Mouse (Mus musculus): ENCODE data around the gene Nfu1. TPM values are rescaled to one million over a fixed set of nuclear protein-coding genes. Genes with fewer than 3 reads are reported as not detected.

Nfu1 gene
- polyA plus RNA-seq, 1 experiment from 2014 or later: 98.4 TPM

Other genes starting within 250 kb of the Nfu1 start
- 15.3 and 19.7 TPM in 2 replicates for gene Anxa4, start 215.7 kb upstream of the Nfu1 start, polyA plus RNA-seq (2016; fragmentation: Nextera tagmentation; extraction: Ambion mirVana)
- 17.9 and 19.7 TPM in 2 replicates for gene Aak1, start 159.7 kb upstream of the Nfu1 start, polyA plus RNA-seq (2016; fragmentation: Nextera tagmentation; extraction: Ambion mirVana)
- 23.5 and 24.2 TPM in 2 replicates for gene Gfpt1, start 33.6 kb downstream of the Nfu1 start, polyA plus RNA-seq (2016; fragmentation: Nextera tagmentation; extraction: Ambion mirVana)
- 0.17 and 0.33 TPM in 2 replicates for gene D6Ertd527e, start 95.5 kb downstream of the Nfu1 start, polyA plus RNA-seq (2016; fragmentation: Nextera tagmentation; extraction: Ambion mirVana)